Mouse (Mus musculus): ENCODE measurements around the gene Bcat2.

GRCm38 (mm10) chr7:45553990-45554389, 16.0 kb upstream of the Bcat2 start:
- TF ChIP-seq CTCF (IDR thresholded peaks at IDR 0.05; ENCODE audit: borderline replicate concordance, control insufficient read depth, extremely low read depth, insufficient read depth, low read length, poor library complexity) (no peak), POLR2A (IDR thresholded peaks at IDR 0.05; ENCODE audit: control insufficient read depth, extremely low read depth, insufficient read depth, low read length, poor library complexity) (no peak)
